Mouse (Mus musculus) hindbrain, embryonic 10.5 days (tissue): Measurements from ENCODE around the gene Caln1. TPM values are rescaled to one million over a fixed set of nuclear protein-coding genes. Genes with fewer than 3 reads are reported as not detected.

Experiments used
- DNase-seq: peaks from one replicate; pipeline ENCODE4 v3.0.0-alpha.2; 2017; ENCODE audit warnings: low spot score
- H3K27ac ChIP-seq: fragments of 300-500 bp; sonication (generic); 2 replicates; pipeline ENCODE4 v1.5.1; 2016; ENCODE audit warnings: mild to moderate bottlenecking, moderate library complexity
- H3K27me3 ChIP-seq: fragments of 300-500 bp; sonication (generic); 2 replicates; pipeline ENCODE4 v1.6.1; 2016; ENCODE audit warnings: mild to moderate bottlenecking; ENCODE audit not compliant: poor library complexity, insufficient read depth, severe bottlenecking
- H3K36me3 ChIP-seq: fragments of 300-500 bp; sonication (generic); 2 replicates; pipeline ENCODE4 v1.6.1; 2016; ENCODE audit warnings: mild to moderate bottlenecking, moderate library complexity
- H3K4me1 ChIP-seq: fragments of 300-500 bp; sonication (generic); replicated peaks from 2 replicates; pipeline ENCODE4 v1.6.1; 2016; ENCODE audit warnings: mild to moderate bottlenecking
- H3K4me3 ChIP-seq: fragments of 300-500 bp; sonication (generic); 2 replicates; pipeline ENCODE4 v1.5.1; 2016; ENCODE audit warnings: mild to moderate bottlenecking, moderate library complexity
- H3K9me3 ChIP-seq: fragments of 300-500 bp; sonication (generic); 2 replicates; pipeline ENCODE4 v1.6.1; 2016; ENCODE audit warnings: mild to moderate bottlenecking, moderate library complexity
- WGBS: fragments of 180-500 bp; shearing (Covaris S2); methylation state at CpG from one replicate; pipeline ENCODE4 v1.1.7; 2016; 5-methylcytosine and 5-hydroxymethylcytosine counted together
- polyA plus RNA-seq: library from polyadenylated mRNA; unstranded; fragments of >200 nt; fragmentation: Nextera tagmentation; extraction: Ambion mirVana; gene quantifications from 2 replicates; pipeline ENCODE4 v1.2.1, GENCODE M21; 2016

Caln1 gene
- polyA plus RNA-seq, 1 experiment from 2014 or later: 0.93 TPM

DNA sequence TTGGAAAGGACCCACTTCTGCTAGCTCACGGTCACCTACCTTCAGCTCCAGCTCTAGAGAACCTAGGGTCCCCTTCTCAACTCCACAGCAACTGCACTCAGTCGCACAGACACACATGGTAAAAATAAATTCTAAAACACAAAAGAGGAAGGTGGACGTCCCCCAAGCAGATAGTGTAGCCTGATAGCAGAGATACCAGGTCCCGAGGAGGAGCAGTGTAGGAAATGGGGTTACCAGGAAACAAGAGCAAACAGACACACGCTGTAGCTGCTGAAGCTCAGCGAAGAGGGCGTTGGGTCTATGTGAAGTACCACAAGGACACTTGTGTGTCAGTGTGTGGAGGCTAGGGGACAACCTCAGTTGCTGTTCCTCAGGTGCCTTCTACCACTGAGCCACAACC, 24.3 kb upstream of the Caln1 start:
- Histone ChIP-seq H3K4me3 (no peak overlapping the region), H3K27ac (no peak overlapping the region), H3K4me1 (no peaks in the 10 kb centered on the region), H3K27me3 (no peaks in the 10 kb centered on the region), H3K9me3 (peaks cover 19% of the 10 kb centered on the region), H3K36me3 (peaks cover 42% of the 10 kb centered on the region)
- 95% methylated on average over 7 of the region's 7 CpGs for WGBS
- no peak for DNase-seq

- 91% methylated on average over 2 of the region's 2 CpGs for WGBS
Observed at GRCm38 (mm10) chr5:130345871-130346270, 23.4 kb upstream of the Caln1 start.

DNA sequence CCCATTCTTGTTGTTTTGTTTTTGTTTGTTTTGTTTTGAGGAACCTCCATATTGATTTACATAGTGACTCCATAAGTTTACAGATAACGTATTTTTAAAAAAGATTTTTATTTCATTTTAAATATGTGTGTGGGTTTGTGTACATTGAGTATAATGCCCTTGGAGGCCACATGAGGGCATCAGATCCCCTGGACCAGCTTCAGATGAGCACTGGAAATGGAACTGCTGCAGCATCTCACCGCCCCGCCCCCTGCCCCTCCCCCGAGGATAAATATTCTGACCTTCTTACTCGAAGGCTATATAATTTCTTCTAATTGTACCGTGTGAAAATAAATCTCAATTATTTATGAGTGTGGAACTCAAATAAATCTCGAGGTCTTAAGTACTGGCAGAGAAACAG, 14.0 kb upstream of the Caln1 start:
- 63% methylated on average over 7 of the region's 7 CpGs for WGBS
- no peak overlapping the region for H3K27ac ChIP-seq
- no peaks in the 10 kb centered on the region for H3K4me1 ChIP-seq
- no peaks in the 10 kb centered on the region for H3K9me3 ChIP-seq
- no peak for DNase-seq
- no peaks in the 10 kb centered on the region for H3K27me3 ChIP-seq
- no peak overlapping the region for H3K4me3 ChIP-seq
- H3K36me3 ChIP-seq: no peaks in the 10 kb centered on the region

More at GRCm38 (mm10) chr5:130345871-130346270, 23.4 kb upstream of the Caln1 start:
- Histone ChIP-seq H3K36me3 (peaks cover 34% of the 10 kb centered on the region), H3K9me3 (peaks cover 19% of the 10 kb centered on the region), H3K4me3 (no peak overlapping the region), H3K4me1 (no peaks in the 10 kb centered on the region), H3K27me3 (no peaks in the 10 kb centered on the region), H3K27ac (no peak overlapping the region)
- DNase-seq: no peak

DNA sequence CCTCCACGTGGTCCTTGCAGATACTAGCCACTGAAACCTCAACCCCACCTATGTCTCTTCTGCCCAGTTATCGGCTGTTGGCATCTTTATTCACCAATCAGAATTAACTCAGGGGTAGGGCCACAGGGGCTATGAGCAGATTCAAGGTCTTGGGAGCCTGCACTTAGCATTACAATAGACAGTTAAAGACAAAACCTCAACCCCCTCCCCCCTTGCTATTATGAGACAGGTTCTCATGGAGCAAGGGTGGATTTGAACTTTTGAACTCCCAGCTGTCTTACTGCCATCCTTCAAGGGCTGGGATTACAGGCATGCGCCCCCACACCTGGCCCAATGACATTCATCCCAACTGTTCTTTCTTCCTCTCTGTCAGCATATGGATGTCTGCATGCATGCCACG, 6.1 kb upstream of the Caln1 start:
- WGBS: 67% methylated on average over 4 of the region's 4 CpGs
- DNase-seq: no peak
- Histone ChIP-seq H3K9me3 (no peaks in the 10 kb centered on the region), H3K4me1 (peaks cover 22% of the 10 kb centered on the region), H3K36me3 (no peaks in the 10 kb centered on the region), H3K27ac (no peak overlapping the region), H3K4me3 (no peak overlapping the region), H3K27me3 (no peaks in the 10 kb centered on the region)

GRCm38 (mm10) chr5:130363773-130364172, 5.5 kb upstream of the Caln1 start:
- DNase-seq: peak; percentile 15
- Histone ChIP-seq H3K9me3 (no peaks in the 10 kb centered on the region), H3K4me1 (peaks cover 22% of the 10 kb centered on the region), H3K27ac (no peak overlapping the region), H3K36me3 (no peaks in the 10 kb centered on the region), H3K4me3 (no peak overlapping the region), H3K27me3 (no peaks in the 10 kb centered on the region)
- WGBS: 49% methylated on average over 3 of the region's 3 CpGs

DNA sequence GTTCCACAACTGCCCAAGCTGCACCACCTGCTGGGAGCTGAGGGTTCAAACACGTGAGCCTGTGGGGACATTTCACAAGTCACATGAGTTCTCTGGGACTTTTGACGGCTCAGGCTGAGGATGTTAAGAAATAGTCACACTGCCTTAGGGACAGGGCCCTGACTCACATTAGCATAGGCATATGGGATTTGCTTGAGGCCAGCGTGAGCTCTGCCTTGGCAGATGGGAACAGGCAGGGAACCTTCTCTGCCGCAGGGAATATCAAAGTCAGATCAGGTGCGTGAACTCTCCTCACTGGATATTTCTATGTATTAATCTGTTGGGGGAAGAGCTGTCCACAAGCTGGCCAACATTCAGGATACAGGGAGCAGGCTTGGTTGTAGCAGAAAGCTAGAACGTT, 1.0 kb upstream of the Caln1 start:
- H3K36me3 ChIP-seq: no peaks in the 10 kb centered on the region
- H3K4me3 ChIP-seq: no peak overlapping the region
- H3K9me3 ChIP-seq: no peaks in the 10 kb centered on the region
- no peak overlapping the region for H3K27ac ChIP-seq
- DNase-seq: no peak
- H3K27me3 ChIP-seq: no peaks in the 10 kb centered on the region
- peaks cover 1% of the 10 kb centered on the region for H3K4me1 ChIP-seq
- WGBS: 80% methylated on average over 6 of the region's 6 CpGs

DNA sequence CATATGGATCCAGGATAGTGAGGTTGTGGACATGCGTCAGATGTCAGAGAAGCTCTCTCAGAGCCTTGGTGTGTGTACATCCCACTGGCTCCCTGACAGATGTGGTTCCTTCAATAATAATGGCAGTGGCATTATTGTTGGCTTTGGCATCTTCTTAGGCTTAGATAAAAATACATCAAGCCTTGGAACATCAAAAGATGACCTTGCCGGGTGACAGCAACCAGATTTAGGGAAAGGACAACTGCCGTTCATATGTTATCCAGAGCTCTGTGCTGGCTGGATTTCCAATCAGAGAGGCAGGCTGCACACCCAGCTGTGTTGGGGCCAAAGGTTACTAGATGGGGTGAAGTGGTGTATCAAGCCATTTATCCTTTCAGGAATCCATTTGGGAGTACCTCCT, 6.2 kb downstream of the Caln1 start:
- H3K36me3 ChIP-seq: no peaks in the 10 kb centered on the region
- H3K27ac ChIP-seq: no peak overlapping the region
- H3K27me3 ChIP-seq: no peaks in the 10 kb centered on the region
- H3K9me3 ChIP-seq: no peaks in the 10 kb centered on the region
- DNase-seq: no peak
- H3K4me3 ChIP-seq: no peak overlapping the region
- 87% methylated on average over 3 of the region's 3 CpGs for WGBS
- H3K4me1 ChIP-seq: no peaks in the 10 kb centered on the region

- no peak for DNase-seq
- H3K4me3 ChIP-seq: peak within 1 kb of the TSS; percentile 23; the same call in 1 of the 2 replicates
- WGBS: 15% methylated on average over 13 of the region's 13 CpGs
- H3K27ac ChIP-seq: peak within 1 kb of the TSS; percentile 46
- H3K4me1 ChIP-seq: peaks cover 33% of the 10 kb centered on the region
- 0 out of 2 replicates have a peak, but pooled peaks cover 4% of the 10 kb centered on the region for H3K27me3 ChIP-seq
- H3K9me3 ChIP-seq: no peaks in the 10 kb centered on the region
- no peaks in the 10 kb centered on the region for H3K36me3 ChIP-seq
Observed at GRCm38 (mm10) chr5:130384222-130384912, 15.1 kb downstream of the Caln1 start, which contains the start of gene A330070K13Rik. Gene A330070K13Rik (minus strand): TSS chr5:130384631.

DNA sequence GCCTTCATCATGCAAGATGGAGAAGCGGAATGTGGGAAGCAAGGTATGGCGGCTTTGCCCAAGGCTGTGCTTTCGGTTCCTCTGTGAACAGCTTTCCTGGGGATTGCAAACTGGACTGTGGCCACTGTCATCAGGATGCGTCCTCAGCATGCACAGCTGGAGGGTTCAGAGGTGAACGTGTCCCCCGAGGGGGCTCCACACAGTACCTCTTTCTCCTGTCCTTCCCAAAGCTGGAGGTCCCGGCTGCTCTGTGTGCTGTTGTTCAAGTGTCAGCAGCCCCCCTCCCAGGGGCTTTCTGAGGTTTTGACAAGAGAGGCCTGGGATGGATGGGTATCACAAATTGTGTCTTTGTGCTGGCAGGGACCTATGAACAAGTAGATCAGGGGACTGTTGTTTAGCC, 17.2 kb downstream of the Caln1 start:
- Histone ChIP-seq H3K36me3 (no peaks in the 10 kb centered on the region), H3K4me3 (no peak overlapping the region), H3K4me1 (peaks cover 33% of the 10 kb centered on the region), H3K27me3 (0 out of 2 replicates have a peak, but pooled peaks cover 4% of the 10 kb centered on the region), H3K27ac (peak overlapping the region; percentile 66; the same call in 1 of the 2 replicates), H3K9me3 (0 out of 2 replicates have a peak, but pooled peaks cover 7% of the 10 kb centered on the region)
- WGBS: 48% methylated on average over 7 of the region's 7 CpGs
- DNase-seq: peak; percentile 59

DNA sequence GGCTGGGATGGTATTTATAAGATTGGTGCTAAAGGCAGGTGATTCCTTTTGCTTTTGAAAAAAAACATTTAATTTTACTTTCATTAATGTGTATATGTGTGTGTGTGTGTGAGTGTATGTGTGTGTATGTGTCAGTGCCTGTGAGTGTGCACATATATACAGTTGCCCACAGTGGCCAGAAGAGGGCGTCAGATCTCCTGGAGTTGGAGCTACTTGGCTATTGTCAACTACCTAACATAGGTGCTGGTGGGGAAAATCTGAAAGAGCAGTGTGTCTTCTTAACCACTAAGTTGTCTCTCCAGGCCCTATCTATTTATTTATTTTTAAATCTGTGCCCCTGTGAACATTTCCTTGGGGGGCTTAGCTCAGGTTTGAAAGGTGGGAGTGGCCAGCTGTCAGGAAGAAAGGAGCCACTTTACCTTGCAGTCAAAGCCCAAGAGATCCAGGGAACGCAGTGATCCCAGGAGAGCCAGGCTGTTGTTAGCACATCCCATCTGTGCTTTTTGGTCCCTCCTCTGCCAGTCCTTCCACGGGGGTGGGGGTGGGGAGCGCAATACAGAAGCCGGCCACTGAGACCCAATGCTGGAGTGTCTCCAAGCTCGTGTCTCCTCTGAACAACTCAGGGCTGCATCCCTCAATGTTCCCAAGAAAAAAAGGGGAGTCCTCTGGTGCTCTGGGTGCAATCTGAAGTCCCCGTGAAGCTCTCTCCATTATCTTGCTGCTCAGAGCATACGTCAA, 24.5 kb downstream of the Caln1 start:
- no peak overlapping the region for H3K27ac ChIP-seq

GRCm38 (mm10) chr5:130394386-130394785, 25.1 kb downstream of the Caln1 start:
- Histone ChIP-seq H3K27me3 (no peaks in the 10 kb centered on the region), H3K27ac (no peak overlapping the region), H3K4me3 (no peak overlapping the region), H3K4me1 (no peaks in the 10 kb centered on the region), H3K9me3 (0 out of 2 replicates have a peak, but pooled peaks cover 7% of the 10 kb centered on the region), H3K36me3 (no peaks in the 10 kb centered on the region)
- DNase-seq: no peak
- 81% methylated on average over 8 of the region's 8 CpGs for WGBS

More for the DNA sequence above, 24.5 kb downstream of the Caln1 start:
- no peaks in the 10 kb centered on the region for H3K4me1 ChIP-seq
- H3K4me3 ChIP-seq: no peak overlapping the region
- no peaks in the 10 kb centered on the region for H3K36me3 ChIP-seq
- H3K9me3 ChIP-seq: 0 out of 2 replicates have a peak, but pooled peaks cover 7% of the 10 kb centered on the region
- 59% methylated on average over 8 of the region's 8 CpGs for WGBS
- no peaks in the 10 kb centered on the region for H3K27me3 ChIP-seq
- no peak for DNase-seq

GRCm38 (mm10) chr5:130395142-130395541, 25.9 kb downstream of the Caln1 start:
- Histone ChIP-seq H3K27ac (no peak overlapping the region), H3K4me1 (no peaks in the 10 kb centered on the region), H3K27me3 (no peaks in the 10 kb centered on the region), H3K36me3 (no peaks in the 10 kb centered on the region), H3K4me3 (no peak overlapping the region), H3K9me3 (0 out of 2 replicates have a peak, but pooled peaks cover 7% of the 10 kb centered on the region)
- DNase-seq: no peak
- 79% methylated on average over 6 of the region's 6 CpGs for WGBS
